Mouse (Mus musculus): ENCODE data around the gene Far2. TPM values are rescaled to one million over a fixed set of nuclear protein-coding genes. Genes with fewer than 3 reads are reported as not detected.

The Far2 gene
- polyA plus RNA-seq, 2 experiments = 0.68 to 2.3 TPM

GRCm38 (mm10) chr6:148205134-148205533 lies 158.1 kb downstream of the Far2 start:
- Histone ChIP-seq H3K4me1 (ENCODE audit: control insufficient read depth, insufficient read depth, low read length) (no peaks in the 10 kb centered on the region), H3K27ac (replicated peaks; ENCODE audit: low read depth, low read length) (no peak overlapping the region), H3K4me3 (replicated peaks; ENCODE audit: low read length) (no peak overlapping the region), H3K9me3 (ENCODE audit: control insufficient read depth, low read length) (no peaks in the 10 kb centered on the region), H3K9ac (ENCODE audit: low read depth, low read length, severe bottlenecking) (no peak overlapping the region), H3K27me3 (ENCODE audit: control insufficient read depth, insufficient read depth, low read length) (no peaks in the 10 kb centered on the region), H3K4me2 (replicated peaks; ENCODE audit: low read depth, low read length, severe bottlenecking) (no peak overlapping the region), H3K36me3 (ENCODE audit: control insufficient read depth, insufficient read depth, low read length) (peaks cover 36% of the 10 kb centered on the region)
- 78% methylated on average over 1 of the region's 1 CpGs for WGBS
- DNase-seq (ENCODE audit: low spot score) (no peak), ATAC-seq (ENCODE audit: low FRiP score, low read depth) (no peak)
- no peak for TF ChIP-seq POLR2A (IDR thresholded peaks at IDR 0.05; ENCODE audit: borderline replicate concordance, extremely low read depth, insufficient read depth, insufficient read length)

- TF ChIP-seq POLR2A (IDR thresholded peaks at IDR 0.05; ENCODE audit: borderline replicate concordance, extremely low read depth, insufficient read depth, insufficient read length) = no peak
- ATAC-seq (ENCODE audit: low FRiP score, low read depth) = no peak
- Histone ChIP-seq H3K27ac (replicated peaks; ENCODE audit: low read depth, low read length) (no peak overlapping the region), H3K27me3 (ENCODE audit: control insufficient read depth, insufficient read depth, low read length) (no peaks in the 10 kb centered on the region), H3K4me2 (replicated peaks; ENCODE audit: low read depth, low read length, severe bottlenecking) (no peak overlapping the region), H3K9ac (ENCODE audit: low read depth, low read length, severe bottlenecking) (no peak overlapping the region), H3K4me3 (replicated peaks; ENCODE audit: low read length) (no peak overlapping the region), H3K36me3 (ENCODE audit: control insufficient read depth, insufficient read depth, low read length) (peaks cover 18% of the 10 kb centered on the region), H3K4me1 (ENCODE audit: control insufficient read depth, insufficient read depth, low read length) (no peaks in the 10 kb centered on the region; the same call in 1 of the 2 replicates), H3K9me3 (ENCODE audit: control insufficient read depth, low read length) (no peaks in the 10 kb centered on the region)
- no peak for DNase-seq (ENCODE audit: low spot score)
- WGBS = 76% methylated on average over 1 of the region's 1 CpGs
Measured at GRCm38 (mm10) chr6:148207522-148207921, 160.5 kb downstream of the Far2 start.

- H3K27me3 ChIP-seq (ENCODE audit: control insufficient read depth, insufficient read depth, low read length) = no peaks in the 10 kb centered on the region
- peak; percentile 36 for ATAC-seq (ENCODE audit: low FRiP score, low read depth)
- H3K36me3 ChIP-seq (ENCODE audit: control insufficient read depth, insufficient read depth, low read length) = no peaks in the 10 kb centered on the region
- peak overlapping the region; percentile 82 for H3K4me3 ChIP-seq (replicated peaks; ENCODE audit: low read length)
- H3K4me1 ChIP-seq (ENCODE audit: control insufficient read depth, insufficient read depth, low read length) = peaks cover 2% of the 10 kb centered on the region; the same call in 1 of the 2 replicates
- H3K4me2 ChIP-seq (replicated peaks; ENCODE audit: low read depth, low read length, severe bottlenecking) = peak overlapping the region; percentile 76
- peak overlapping the region; percentile 76 for H3K27ac ChIP-seq (replicated peaks; ENCODE audit: low read depth, low read length)
- DNase-seq (ENCODE audit: low spot score) = no peak
- 2% methylated on average over 32 of the region's 51 CpGs for WGBS
- H3K9ac ChIP-seq (ENCODE audit: low read depth, low read length, severe bottlenecking) = peak overlapping the region; percentile 95
- TF ChIP-seq POLR2A (IDR thresholded peaks at IDR 0.05; ENCODE audit: borderline replicate concordance, extremely low read depth, insufficient read depth, insufficient read length) = no peak
- no peaks in the 10 kb centered on the region for H3K9me3 ChIP-seq (ENCODE audit: control insufficient read depth, low read length)
Measured at GRCm38 (mm10) chr6:148211391-148211876, 164.4 kb downstream of the Far2 start.

GRCm38 (mm10) chr6:148211897-148212680 lies 165.0 kb downstream of the Far2 start, which contains the start of gene Ergic2:
Gene Ergic2 (minus strand): TSS chr6:148212374.
- peaks cover 2% of the 10 kb centered on the region; the same call in 1 of the 2 replicates for H3K4me1 ChIP-seq (ENCODE audit: control insufficient read depth, insufficient read depth, low read length)
- 1% methylated on average over 61 of the region's 61 CpGs for WGBS
- H3K27ac ChIP-seq (replicated peaks; ENCODE audit: low read depth, low read length) = peak within 1 kb of the TSS; percentile 76
- TF ChIP-seq POLR2A (IDR thresholded peaks at IDR 0.05; ENCODE audit: borderline replicate concordance, extremely low read depth, insufficient read depth, insufficient read length) = peak; percentile 82; the same call in 1 of the 2 replicates
- ATAC-seq (ENCODE audit: low FRiP score, low read depth) (peak; percentile 99), DNase-seq (ENCODE audit: low spot score) (peak; percentile 99)
- H3K36me3 ChIP-seq (ENCODE audit: control insufficient read depth, insufficient read depth, low read length) = no peaks in the 10 kb centered on the region
- H3K27me3 ChIP-seq (ENCODE audit: control insufficient read depth, insufficient read depth, low read length) = no peaks in the 10 kb centered on the region
- H3K4me2 ChIP-seq (replicated peaks; ENCODE audit: low read depth, low read length, severe bottlenecking) = peak within 1 kb of the TSS; percentile 76
- H3K4me3 ChIP-seq (replicated peaks; ENCODE audit: low read length) = peak within 1 kb of the TSS; percentile 82
- H3K9ac ChIP-seq (ENCODE audit: low read depth, low read length, severe bottlenecking) = peak within 1 kb of the TSS; percentile 95
- no peaks in the 10 kb centered on the region for H3K9me3 ChIP-seq (ENCODE audit: control insufficient read depth, low read length)

- DNase-seq (ENCODE audit: low spot score) (peak; percentile 56), ATAC-seq (ENCODE audit: low FRiP score, low read depth) (no peak)
- Histone ChIP-seq H3K27me3 (ENCODE audit: control insufficient read depth, insufficient read depth, low read length) (no peaks in the 10 kb centered on the region), H3K4me2 (replicated peaks; ENCODE audit: low read depth, low read length, severe bottlenecking) (no peak overlapping the region), H3K36me3 (ENCODE audit: control insufficient read depth, insufficient read depth, low read length) (no peaks in the 10 kb centered on the region), H3K4me3 (replicated peaks; ENCODE audit: low read length) (no peak overlapping the region), H3K4me1 (ENCODE audit: control insufficient read depth, insufficient read depth, low read length) (peaks cover 2% of the 10 kb centered on the region; the same call in 1 of the 2 replicates), H3K9ac (ENCODE audit: low read depth, low read length, severe bottlenecking) (no peak overlapping the region), H3K9me3 (ENCODE audit: control insufficient read depth, low read length) (no peaks in the 10 kb centered on the region), H3K27ac (replicated peaks; ENCODE audit: low read depth, low read length) (no peak overlapping the region)
- no peak for TF ChIP-seq POLR2A (IDR thresholded peaks at IDR 0.05; ENCODE audit: borderline replicate concordance, extremely low read depth, insufficient read depth, insufficient read length)
- WGBS = 2% methylated on average over 5 of the region's 5 CpGs
Measured at GRCm38 (mm10) chr6:148214765-148215164, 167.7 kb downstream of the Far2 start.
